Mouse (Mus musculus) midbrain, postnatal 0 days (tissue): ENCODE measurements around the gene Chd4. TPM values are rescaled to one million over a fixed set of nuclear protein-coding genes. Genes with fewer than 3 reads are reported as not detected.

Experiments used
- ATAC-seq: fragments of 200-750 bp; cut with Nextera tagmentation; 2 replicates; pipeline ENCODE4 v1.8.0; 2017; ENCODE audit warnings: moderate number of reproducible peaks, mild to moderate bottlenecking, moderate TSS enrichment, moderate library complexity; ENCODE audit not compliant: low FRiP score
- DNase-seq: peaks from one replicate; pipeline ENCODE4 v3.0.0-alpha.2; 2015; ENCODE audit warnings: low spot score
- H3K27ac ChIP-seq: fragments of 300-500 bp; sonication (generic); 2 replicates; pipeline ENCODE4 v1.5.1; 2014; ENCODE audit warnings: low read depth, mild to moderate bottlenecking, low read length, mixed read lengths
- H3K27me3 ChIP-seq: fragments of 300-500 bp; sonication (generic); 2 replicates; pipeline ENCODE4 v1.6.1; 2014; ENCODE audit warnings: low read length, control low read depth, mixed read lengths; ENCODE audit not compliant: insufficient read depth
- H3K36me3 ChIP-seq: fragments of 300-500 bp; sonication (generic); 2 replicates; pipeline ENCODE4 v1.6.1; 2014; ENCODE audit warnings: low read length, control low read depth, mixed read lengths; ENCODE audit not compliant: insufficient read depth
- H3K4me1 ChIP-seq: fragments of 300-500 bp; sonication (generic); 2 replicates; pipeline ENCODE4 v1.6.1; 2014; ENCODE audit warnings: mild to moderate bottlenecking, control low read depth, antibody characterized with exemption, low read length, mixed read lengths; ENCODE audit not compliant: insufficient read depth
- H3K4me2 ChIP-seq: fragments of 300-500 bp; sonication (generic); 2 replicates; pipeline ENCODE4 v1.6.1; 2014; ENCODE audit warnings: low read depth, mild to moderate bottlenecking, low read length, mixed read lengths; ENCODE audit not compliant: poor library complexity, severe bottlenecking
- H3K4me3 ChIP-seq: fragments of 300-500 bp; sonication (generic); 2 replicates; pipeline ENCODE4 v1.5.1; 2014; ENCODE audit warnings: low read depth, mild to moderate bottlenecking, low read length, moderate library complexity
- H3K9ac ChIP-seq: fragments of 300-500 bp; sonication (generic); replicated peaks from 2 replicates; pipeline ENCODE4 v1.6.1; 2014; ENCODE audit warnings: mild to moderate bottlenecking, low read length, moderate library complexity, mixed read lengths; ENCODE audit not compliant: poor library complexity, severe bottlenecking
- H3K9me3 ChIP-seq: fragments of 300-500 bp; sonication (generic); 2 replicates; pipeline ENCODE4 v1.6.1; 2016; ENCODE audit warnings: low read length, control low read depth
- CTCF ChIP-seq: IDR thresholded peaks from 2 replicates; pipeline ENCODE4 v1.5.1; 2016; ENCODE audit warnings: antibody characterized with exemption, mild to moderate bottlenecking
- WGBS: fragments of 180-500 bp; shearing (Covaris S2); extraction: QIAGEN DNeasy Blood & Tissue Kit; methylation state at CpG from one replicate; pipeline ENCODE4 v1.1.7; 2014; 5-methylcytosine and 5-hydroxymethylcytosine counted together
- polyA plus RNA-seq: library from polyadenylated mRNA; unstranded; fragments of >200 nt; fragmentation: Nextera tagmentation; extraction: Ambion mirVana; gene quantifications from 2 replicates; pipeline ENCODE4 v1.2.1, GENCODE M21; 2015
- total RNA-seq: library from RNA; depleted of rRNA; stranded (reverse); fragments of >200 nt; gene quantifications from 2 replicates; pipeline ENCODE4 v1.2.3, GENCODE M21; 2014

The Chd4 gene
- total and polyA plus RNA-seq, 2 experiments from 2014 or later: 89.1 to 117 TPM

- peak; percentile 9; the same call in 1 of the 2 replicates for ATAC-seq
- H3K4me3 ChIP-seq: peak overlapping the region; percentile 97
- H3K4me2 ChIP-seq: peak overlapping the region; percentile 91
- TF ChIP-seq CTCF: no peak
- H3K36me3 ChIP-seq: peaks cover 25% of the 10 kb centered on the region
- H3K27me3 ChIP-seq: no peaks in the 10 kb centered on the region
- WGBS: 0% methylated on average over 6 of the region's 32 CpGs
- peak overlapping the region; percentile 90 for H3K27ac ChIP-seq
- H3K4me1 ChIP-seq: peaks cover 23% of the 10 kb centered on the region
- no peak for DNase-seq
- H3K9ac ChIP-seq: peak overlapping the region; percentile 92
- H3K9me3 ChIP-seq: no peaks in the 10 kb centered on the region
Measured at GRCm38 (mm10) chr6:125096279-125096596, 457 bp downstream of the Chd4 start.

- Histone ChIP-seq H3K27ac (peak overlapping the region; percentile 90), H3K27me3 (no peaks in the 10 kb centered on the region), H3K4me3 (peak overlapping the region; percentile 97), H3K4me2 (peak overlapping the region; percentile 91), H3K36me3 (peaks cover 30% of the 10 kb centered on the region), H3K9ac (peak overlapping the region; percentile 92), H3K9me3 (no peaks in the 10 kb centered on the region), H3K4me1 (peaks cover 23% of the 10 kb centered on the region)
- TF ChIP-seq CTCF: no peak
- WGBS: under 1% methylated on average over 37 of the region's 44 CpGs
- peak; percentile 68 for DNase-seq
- ATAC-seq: peak; percentile 28
Measured at GRCm38 (mm10) chr6:125096597-125097345, 990 bp downstream of the Chd4 start.

GRCm38 (mm10) chr6:125097346-125097689 lies 1.5 kb downstream of the Chd4 start:
- DNase-seq: peak; percentile 14
- TF ChIP-seq CTCF: peak; percentile 25; the same call in 1 of the 2 replicates
- 2% methylated on average over 12 of the region's 12 CpGs for WGBS
- Histone ChIP-seq H3K27me3 (no peaks in the 10 kb centered on the region), H3K9me3 (no peaks in the 10 kb centered on the region), H3K36me3 (peaks cover 36% of the 10 kb centered on the region), H3K9ac (peak overlapping the region; percentile 92), H3K4me3 (peak overlapping the region; percentile 97), H3K27ac (peak overlapping the region; percentile 90), H3K4me2 (peak overlapping the region; percentile 91), H3K4me1 (peaks cover 23% of the 10 kb centered on the region)
- peak; percentile 6; the same call in 1 of the 2 replicates for ATAC-seq

GRCm38 (mm10) chr6:125097951-125098350 lies 2.2 kb downstream of the Chd4 start:
- Histone ChIP-seq H3K4me2 (peak overlapping the region; percentile 91), H3K9ac (peak overlapping the region; percentile 92), H3K27me3 (no peaks in the 10 kb centered on the region), H3K36me3 (peaks cover 42% of the 10 kb centered on the region), H3K4me3 (peak overlapping the region; percentile 97), H3K4me1 (peaks cover 23% of the 10 kb centered on the region), H3K27ac (no peak overlapping the region; the same call in 1 of the 2 replicates), H3K9me3 (no peaks in the 10 kb centered on the region)
- ATAC-seq: no peak
- 51% methylated on average over 8 of the region's 8 CpGs for WGBS
- TF ChIP-seq CTCF: no peak
- DNase-seq: no peak

GRCm38 (mm10) chr6:125098513-125098912 lies 2.7 kb downstream of the Chd4 start:
- Histone ChIP-seq H3K36me3 (peaks cover 44% of the 10 kb centered on the region), H3K27ac (no peak overlapping the region; the same call in 1 of the 2 replicates), H3K4me3 (peak overlapping the region; percentile 97), H3K9me3 (no peaks in the 10 kb centered on the region), H3K27me3 (no peaks in the 10 kb centered on the region), H3K4me1 (peaks cover 23% of the 10 kb centered on the region), H3K9ac (peak overlapping the region; percentile 92), H3K4me2 (peak overlapping the region; percentile 91)
- TF ChIP-seq CTCF: no peak
- WGBS: 53% methylated on average over 3 of the region's 3 CpGs
- ATAC-seq: no peak
- no peak for DNase-seq

GRCm38 (mm10) chr6:125099421-125099971 lies 3.7 kb downstream of the Chd4 start:
- no peak for TF ChIP-seq CTCF
- Histone ChIP-seq H3K27ac (no peak overlapping the region), H3K27me3 (no peaks in the 10 kb centered on the region), H3K9ac (no peak overlapping the region; the same call in 1 of the 2 replicates), H3K4me3 (no peak overlapping the region), H3K36me3 (peaks cover 51% of the 10 kb centered on the region), H3K4me2 (peak overlapping the region; percentile 91), H3K4me1 (peaks cover 23% of the 10 kb centered on the region), H3K9me3 (no peaks in the 10 kb centered on the region)
- ATAC-seq (no peak), DNase-seq (peak; percentile 63)
- WGBS: 26% methylated on average over 5 of the region's 5 CpGs
